In genomic region chr14:12531101-12531500, GRCm38 (mm10) we compare ENCODE assay signal across 8 mouse cellular contexts.
DNase-seq lines count a peak whose midpoint lies in the region; ATAC-seq and TF ChIP-seq lines count a peak whose summit lies in the region.

No protein-coding gene starts in this region.

- no peak overlapping the region for H3K9ac ChIP-seq in forebrain, postnatal 0 days

- H3K4me3 ChIP-seq in bone marrow macrophage, adult 2 months (ENCODE audit: insufficient read depth, low read length) = no peak overlapping the region
- H3K4me3 ChIP-seq in forebrain, postnatal 0 days (ENCODE audit: low read depth, low read length) = no peak overlapping the region

- H3K4me2 ChIP-seq in forebrain, postnatal 0 days (ENCODE audit: low read depth) = no peak overlapping the region

- no peaks in the 10 kb centered on the region for H3K9me3 ChIP-seq in forebrain, postnatal 0 days (ENCODE audit: low read length)

- peaks cover 15% of the 10 kb centered on the region for H3K4me1 ChIP-seq in bone marrow macrophage, adult 2 months (ENCODE audit: control insufficient read depth, insufficient read depth, low read length)
- no peaks in the 10 kb centered on the region for H3K4me1 ChIP-seq in forebrain, postnatal 0 days (ENCODE audit: insufficient read depth)

- no peak for TF ChIP-seq POLR2A in bone marrow macrophage, adult 2 months (IDR thresholded peaks at IDR 0.05; ENCODE audit: borderline replicate concordance, low read depth, low read length)

- intact Hi-C loops in left cerebral cortex, postnatal 36 days (cut with DNase I) = loop anchor here (2.0 to 5.0 kb wide), 2 partner anchors 134 to 230 kb away; no protein-coding TSS in a partner anchor
- intact Hi-C loops in left cerebral cortex, postnatal 25 days (cut with DNase I) = loop anchor here (2.0 to 5.0 kb wide), 3 partner anchors 134 to 378 kb away; no protein-coding TSS in a partner anchor

- H3K36me3 ChIP-seq in forebrain, postnatal 0 days (ENCODE audit: insufficient read depth) = peaks cover 1% of the 10 kb centered on the region; the same call in 1 of the 2 replicates

- WGBS in forebrain, postnatal 0 days = 11% methylated on average over 1 of the region's 1 CpGs

- TF ChIP-seq CTCF in bone marrow macrophage, adult 2 months (IDR thresholded peaks at IDR 0.05; ENCODE audit: low read depth, low read length) = peak; percentile 79
- peak; percentile 86 for TF ChIP-seq CTCF in forebrain, postnatal 0 days (IDR thresholded peaks at IDR 0.05; ENCODE audit: low read depth)

- peak; percentile 88 for ATAC-seq in forebrain, postnatal 0 days

- no peaks in the 10 kb centered on the region for H3K27me3 ChIP-seq in forebrain, postnatal 0 days (ENCODE audit: insufficient read depth, low read length)

- H3K27ac ChIP-seq in bone marrow macrophage, adult 2 months (ENCODE audit: insufficient read depth, low read depth, low read length) = no peak overlapping the region
- no peak overlapping the region for H3K27ac ChIP-seq in forebrain, postnatal 0 days (ENCODE audit: low read depth, low read length)

- DNase-seq in left cerebral cortex, adult 11 months (ENCODE audit: low spot score) = peak; percentile 26
- no peak for DNase-seq in left cerebral cortex, postnatal 36 days (ENCODE audit: low spot score in 2 of 2)
- peak; percentile 75 for DNase-seq in forebrain, postnatal 0 days
- DNase-seq in left cerebral cortex, postnatal 25 days (ENCODE audit: low spot score in 2 of 2) = peak; percentile 39 to 40
- peak; percentile 76 for DNase-seq in retina, postnatal 1 day
- no peak for DNase-seq in thymus, postnatal 14 days
- DNase-seq in urinary bladder, postnatal 4 days (ENCODE audit: low spot score in 2 of 2) = no peak

Comparison
In these comparisons a context has a peak if more than half of its experiments do, and no peak if none do; other contexts are left out.
1. DNase-seq: peak in left cerebral cortex, adult 11 months (single experiment), forebrain, postnatal 0 days (single experiment), left cerebral cortex, postnatal 25 days (2 of 2) and retina, postnatal 1 day (single experiment); none in left cerebral cortex, postnatal 36 days (0 of 2), thymus, postnatal 14 days (single experiment) and urinary bladder, postnatal 4 days (0 of 2).